Mouse (Mus musculus): Measurements from ENCODE around the gene Rptor. TPM values are rescaled to one million over a fixed set of nuclear protein-coding genes. Genes with fewer than 3 reads are reported as not detected.

Gene Rptor
- polyA plus RNA-seq, 1 experiment from 2014 or later: 11.3 TPM

DNA sequence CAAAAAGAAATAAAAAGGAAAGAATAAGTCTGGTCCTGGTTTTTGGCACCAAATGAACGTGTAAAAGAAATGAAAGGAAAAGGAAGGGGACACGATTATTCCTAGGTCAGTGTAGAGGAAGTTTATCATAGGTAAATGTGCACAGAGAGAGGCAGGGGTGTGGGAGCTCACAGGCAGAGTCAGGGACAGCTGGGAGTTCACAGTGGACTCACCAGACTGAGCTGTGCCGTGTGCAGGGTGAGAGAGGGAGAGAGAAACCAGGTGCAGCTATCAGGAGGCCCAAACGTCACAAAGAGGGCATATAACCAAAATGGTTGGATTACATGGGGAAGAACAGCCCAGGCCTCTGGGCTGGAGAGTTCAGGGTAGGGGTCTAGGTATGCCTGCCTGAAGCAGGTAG is 70.1 kb downstream of the Rptor start:
- Histone ChIP-seq H3K27ac (ENCODE audit: low read length) (no peak overlapping the region), H3K27me3 (replicated peaks; ENCODE audit: control insufficient read depth, insufficient read depth, low read length) (no peaks in the 10 kb centered on the region), H3K4me1 (replicated peaks; ENCODE audit: control insufficient read depth, insufficient read depth, low read length) (peaks cover 13% of the 10 kb centered on the region), H3K9ac (replicated peaks; ENCODE audit: low read depth, low read length) (no peak overlapping the region), H3K4me3 (replicated peaks; ENCODE audit: low read length) (no peak overlapping the region), H3K4me2 (ENCODE audit: low read length) (no peak overlapping the region), H3K9me3 (ENCODE audit: control insufficient read depth, low read length) (no peaks in the 10 kb centered on the region), H3K36me3 (ENCODE audit: control insufficient read depth, insufficient read depth) (no peaks in the 10 kb centered on the region)
- WGBS: 80% methylated on average over 4 of the region's 4 CpGs
- ATAC-seq: no peak

DNA sequence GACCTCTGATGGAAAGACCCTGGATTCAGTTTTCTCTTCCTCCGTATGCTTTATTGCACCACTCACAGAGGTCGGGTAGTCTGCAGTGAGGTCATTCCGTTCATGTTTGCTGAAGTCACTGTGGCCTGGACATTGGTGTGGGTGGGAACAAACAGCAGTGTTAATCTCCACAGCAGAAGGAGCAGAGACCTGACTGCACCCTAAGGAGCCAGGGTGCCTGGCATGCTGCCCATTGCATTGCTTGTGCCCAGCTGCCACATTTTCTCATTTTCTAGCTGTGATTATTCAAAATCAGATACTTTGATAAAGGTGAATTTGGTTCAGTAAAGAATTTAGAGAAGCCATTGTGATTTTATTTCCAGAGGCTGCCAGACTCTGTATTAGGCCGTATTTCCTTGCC is 72.1 kb downstream of the Rptor start:
- Histone ChIP-seq H3K4me3 (replicated peaks; ENCODE audit: low read length) (no peak overlapping the region), H3K4me1 (replicated peaks; ENCODE audit: control insufficient read depth, insufficient read depth, low read length) (peaks cover 19% of the 10 kb centered on the region), H3K4me2 (ENCODE audit: low read length) (no peak overlapping the region), H3K27me3 (replicated peaks; ENCODE audit: control insufficient read depth, insufficient read depth, low read length) (no peaks in the 10 kb centered on the region), H3K9me3 (ENCODE audit: control insufficient read depth, low read length) (no peaks in the 10 kb centered on the region), H3K36me3 (ENCODE audit: control insufficient read depth, insufficient read depth) (no peaks in the 10 kb centered on the region), H3K27ac (ENCODE audit: low read length) (peak overlapping the region; percentile 23; the same call in 1 of the 2 replicates), H3K9ac (replicated peaks; ENCODE audit: low read depth, low read length) (no peak overlapping the region)
- ATAC-seq: no peak
- WGBS: 74% methylated on average over 4 of the region's 4 CpGs

DNA sequence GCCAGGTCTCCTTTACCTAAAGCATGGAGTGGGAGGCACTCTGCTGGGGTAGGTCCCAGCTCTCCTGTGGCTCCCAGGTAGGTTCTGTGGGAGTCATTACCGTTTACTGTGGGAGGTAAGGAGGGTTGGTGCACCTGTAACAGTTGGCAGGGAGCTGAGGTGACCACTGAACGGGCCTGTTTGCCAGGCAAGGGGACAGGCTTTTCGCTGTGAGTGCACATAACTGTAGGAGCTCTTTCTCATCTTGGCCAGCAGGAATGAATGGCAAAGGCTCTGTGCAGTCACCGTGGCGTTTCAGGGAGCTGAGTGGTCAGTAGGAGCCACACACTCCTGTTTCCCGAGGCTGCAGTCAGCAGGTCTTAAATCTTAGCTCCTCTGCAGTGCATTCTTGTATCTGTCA is 72.8 kb downstream of the Rptor start:
- no peak for ATAC-seq
- WGBS: 89% methylated on average over 6 of the region's 6 CpGs
- no peak overlapping the region for H3K4me2 ChIP-seq (ENCODE audit: low read length)
- no peaks in the 10 kb centered on the region for H3K36me3 ChIP-seq (ENCODE audit: control insufficient read depth, insufficient read depth)
- H3K27ac ChIP-seq (ENCODE audit: low read length): no peak overlapping the region
- H3K9ac ChIP-seq (replicated peaks; ENCODE audit: low read depth, low read length): no peak overlapping the region
- no peaks in the 10 kb centered on the region for H3K9me3 ChIP-seq (ENCODE audit: control insufficient read depth, low read length)
- H3K4me3 ChIP-seq (replicated peaks; ENCODE audit: low read length): no peak overlapping the region
- H3K4me1 ChIP-seq (replicated peaks; ENCODE audit: control insufficient read depth, insufficient read depth, low read length): peaks cover 19% of the 10 kb centered on the region
- H3K27me3 ChIP-seq (replicated peaks; ENCODE audit: control insufficient read depth, insufficient read depth, low read length): no peaks in the 10 kb centered on the region

DNA sequence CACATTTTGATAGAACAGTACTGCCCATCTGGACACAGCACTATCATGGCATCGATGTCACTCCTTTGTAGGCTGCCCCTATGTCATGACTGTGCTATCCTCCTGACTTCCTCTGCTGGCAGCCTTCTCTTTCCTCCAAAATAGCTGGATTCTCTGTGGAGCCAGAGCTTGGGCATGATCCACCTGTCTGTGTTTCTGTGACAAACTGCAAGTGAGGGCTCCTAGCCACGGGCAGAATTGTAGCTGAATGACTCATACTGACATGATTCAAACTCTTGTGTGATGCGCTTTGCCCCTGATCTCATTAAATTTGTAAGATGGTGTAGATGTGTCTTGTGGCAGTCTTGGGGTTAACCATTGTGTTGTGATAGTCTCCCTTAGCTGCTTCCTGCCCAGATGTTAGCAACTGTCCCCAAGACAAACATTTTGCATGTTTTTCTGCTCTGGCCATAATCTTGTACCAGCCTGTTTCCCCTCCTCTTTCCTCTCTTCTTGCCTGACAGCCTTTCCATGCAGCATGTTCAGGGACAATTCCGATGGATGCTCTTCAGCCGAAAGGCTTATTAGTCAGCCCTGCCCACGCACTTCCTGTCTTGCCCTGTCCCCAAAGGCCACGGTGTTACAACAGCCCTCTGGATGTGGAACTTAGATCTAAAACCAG is 74.2 kb downstream of the Rptor start:
- no peak for ATAC-seq
- WGBS: 82% methylated on average over 7 of the region's 7 CpGs
- Histone ChIP-seq H3K9ac (replicated peaks; ENCODE audit: low read depth, low read length) (no peak overlapping the region), H3K27me3 (replicated peaks; ENCODE audit: control insufficient read depth, insufficient read depth, low read length) (no peaks in the 10 kb centered on the region), H3K4me3 (replicated peaks; ENCODE audit: low read length) (no peak overlapping the region), H3K4me1 (replicated peaks; ENCODE audit: control insufficient read depth, insufficient read depth, low read length) (peaks cover 22% of the 10 kb centered on the region), H3K4me2 (ENCODE audit: low read length) (no peak overlapping the region), H3K27ac (ENCODE audit: low read length) (no peak overlapping the region), H3K36me3 (ENCODE audit: control insufficient read depth, insufficient read depth) (no peaks in the 10 kb centered on the region), H3K9me3 (ENCODE audit: control insufficient read depth, low read length) (no peaks in the 10 kb centered on the region)

DNA sequence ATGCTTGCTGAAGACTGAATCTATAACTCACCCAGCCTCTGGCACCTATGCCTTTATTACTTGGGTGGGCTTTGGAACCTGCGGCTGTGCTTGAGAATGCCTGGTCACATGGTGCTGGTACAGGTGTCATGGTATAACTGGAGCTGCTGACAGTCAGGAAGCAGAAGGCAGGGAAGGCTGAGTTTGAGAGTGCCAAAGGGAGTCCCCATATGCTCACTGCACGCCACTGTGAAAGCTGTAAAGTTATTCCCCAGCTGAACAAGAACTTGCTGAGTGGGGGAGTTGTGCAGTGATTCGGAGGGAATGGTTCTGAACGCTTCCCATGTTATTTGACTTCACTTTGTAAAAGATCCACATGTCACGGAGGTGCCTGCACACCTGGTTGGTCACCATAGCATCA is 75.7 kb downstream of the Rptor start:
- 67% methylated on average over 5 of the region's 5 CpGs for WGBS
- Histone ChIP-seq H3K4me2 (ENCODE audit: low read length) (no peak overlapping the region), H3K36me3 (ENCODE audit: control insufficient read depth, insufficient read depth) (no peaks in the 10 kb centered on the region), H3K4me3 (replicated peaks; ENCODE audit: low read length) (no peak overlapping the region), H3K27me3 (replicated peaks; ENCODE audit: control insufficient read depth, insufficient read depth, low read length) (no peaks in the 10 kb centered on the region), H3K27ac (ENCODE audit: low read length) (no peak overlapping the region), H3K4me1 (replicated peaks; ENCODE audit: control insufficient read depth, insufficient read depth, low read length) (peaks cover 22% of the 10 kb centered on the region), H3K9me3 (ENCODE audit: control insufficient read depth, low read length) (no peaks in the 10 kb centered on the region), H3K9ac (replicated peaks; ENCODE audit: low read depth, low read length) (no peak overlapping the region)
- ATAC-seq: peak; percentile 54; the same call in 1 of the 2 replicates

DNA sequence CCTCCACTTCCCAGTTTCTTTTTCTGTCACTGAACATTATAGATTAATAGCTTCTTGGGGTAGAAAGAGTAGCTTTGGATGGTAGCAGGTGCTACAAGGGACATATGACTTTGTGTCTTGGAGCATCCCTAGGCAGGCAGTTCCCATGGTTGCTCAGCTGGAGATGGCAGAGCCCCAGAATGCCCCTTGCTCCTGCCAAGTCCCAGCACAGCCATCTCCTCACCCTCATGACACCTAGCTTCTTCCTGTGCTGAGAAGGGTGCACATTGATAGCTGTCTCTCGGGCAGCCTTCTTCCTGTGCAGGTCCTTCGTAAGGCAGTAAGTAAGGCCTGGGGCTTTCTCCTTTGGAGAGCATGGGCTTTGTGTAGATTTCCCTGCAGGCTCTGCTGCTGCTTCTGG is 78.0 kb downstream of the Rptor start:
- Histone ChIP-seq H3K27me3 (replicated peaks; ENCODE audit: control insufficient read depth, insufficient read depth, low read length) (no peaks in the 10 kb centered on the region), H3K36me3 (ENCODE audit: control insufficient read depth, insufficient read depth) (no peaks in the 10 kb centered on the region), H3K4me3 (replicated peaks; ENCODE audit: low read length) (no peak overlapping the region), H3K9ac (replicated peaks; ENCODE audit: low read depth, low read length) (no peak overlapping the region), H3K27ac (ENCODE audit: low read length) (no peak overlapping the region), H3K9me3 (ENCODE audit: control insufficient read depth, low read length) (no peaks in the 10 kb centered on the region), H3K4me2 (ENCODE audit: low read length) (no peak overlapping the region), H3K4me1 (replicated peaks; ENCODE audit: control insufficient read depth, insufficient read depth, low read length) (peaks cover 21% of the 10 kb centered on the region)
- 81% methylated on average over 2 of the region's 2 CpGs for WGBS
- ATAC-seq: no peak

DNA sequence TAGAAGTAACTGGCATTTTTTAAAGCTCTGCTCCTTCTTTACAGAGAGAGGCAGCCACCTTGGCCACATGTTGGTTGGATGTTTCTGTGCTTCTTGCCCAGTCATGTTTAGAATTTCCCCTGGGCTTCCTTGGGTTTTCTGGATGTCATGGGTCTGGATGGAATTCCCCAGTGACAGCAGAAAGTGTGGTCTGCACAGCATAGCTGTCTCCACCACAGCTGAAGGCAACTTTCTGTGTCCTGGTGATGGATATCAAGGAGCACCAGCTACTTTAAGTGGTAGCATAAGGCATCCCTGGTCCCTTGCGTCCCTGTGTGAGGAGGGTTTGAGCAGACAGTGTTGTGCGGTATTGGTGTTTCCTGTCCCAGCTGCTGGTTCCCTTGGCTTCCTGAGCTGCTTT is 79.6 kb downstream of the Rptor start:
- Histone ChIP-seq H3K27ac (ENCODE audit: low read length) (no peak overlapping the region), H3K27me3 (replicated peaks; ENCODE audit: control insufficient read depth, insufficient read depth, low read length) (no peaks in the 10 kb centered on the region), H3K4me2 (ENCODE audit: low read length) (no peak overlapping the region), H3K4me3 (replicated peaks; ENCODE audit: low read length) (no peak overlapping the region), H3K4me1 (replicated peaks; ENCODE audit: control insufficient read depth, insufficient read depth, low read length) (peaks cover 25% of the 10 kb centered on the region), H3K9ac (replicated peaks; ENCODE audit: low read depth, low read length) (no peak overlapping the region), H3K36me3 (ENCODE audit: control insufficient read depth, insufficient read depth) (no peaks in the 10 kb centered on the region), H3K9me3 (ENCODE audit: control insufficient read depth, low read length) (no peaks in the 10 kb centered on the region)
- 95% methylated on average over 2 of the region's 2 CpGs for WGBS
- no peak for ATAC-seq

DNA sequence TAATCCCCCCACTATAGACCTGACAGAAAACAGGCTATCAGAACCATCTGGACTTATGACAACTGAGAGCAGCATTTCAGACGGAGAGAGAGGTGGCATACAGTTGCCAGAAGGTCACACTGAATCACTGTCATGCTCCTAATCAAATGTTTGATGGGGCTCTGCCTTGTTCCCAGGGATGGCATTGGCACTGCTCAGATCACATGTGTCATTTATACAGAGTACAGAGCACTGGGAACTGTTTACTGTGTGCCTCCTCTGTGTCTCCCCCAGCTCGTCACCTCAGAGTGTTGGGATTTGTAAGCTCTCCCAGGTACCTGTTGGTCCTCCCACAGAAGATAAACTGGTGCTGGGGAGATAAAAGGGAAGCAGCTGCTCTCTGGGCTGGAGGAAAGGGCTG is 81.1 kb downstream of the Rptor start:
- no peak for ATAC-seq
- no peaks in the 10 kb centered on the region for H3K36me3 ChIP-seq (ENCODE audit: control insufficient read depth, insufficient read depth)
- H3K9ac ChIP-seq (replicated peaks; ENCODE audit: low read depth, low read length): no peak overlapping the region
- WGBS: 64% methylated on average over 2 of the region's 2 CpGs
- H3K27me3 ChIP-seq (replicated peaks; ENCODE audit: control insufficient read depth, insufficient read depth, low read length): no peaks in the 10 kb centered on the region
- no peak overlapping the region for H3K4me3 ChIP-seq (replicated peaks; ENCODE audit: low read length)
- H3K9me3 ChIP-seq (ENCODE audit: control insufficient read depth, low read length): no peaks in the 10 kb centered on the region
- H3K4me1 ChIP-seq (replicated peaks; ENCODE audit: control insufficient read depth, insufficient read depth, low read length): peaks cover 19% of the 10 kb centered on the region
- H3K27ac ChIP-seq (ENCODE audit: low read length): no peak overlapping the region
- H3K4me2 ChIP-seq (ENCODE audit: low read length): no peak overlapping the region

DNA sequence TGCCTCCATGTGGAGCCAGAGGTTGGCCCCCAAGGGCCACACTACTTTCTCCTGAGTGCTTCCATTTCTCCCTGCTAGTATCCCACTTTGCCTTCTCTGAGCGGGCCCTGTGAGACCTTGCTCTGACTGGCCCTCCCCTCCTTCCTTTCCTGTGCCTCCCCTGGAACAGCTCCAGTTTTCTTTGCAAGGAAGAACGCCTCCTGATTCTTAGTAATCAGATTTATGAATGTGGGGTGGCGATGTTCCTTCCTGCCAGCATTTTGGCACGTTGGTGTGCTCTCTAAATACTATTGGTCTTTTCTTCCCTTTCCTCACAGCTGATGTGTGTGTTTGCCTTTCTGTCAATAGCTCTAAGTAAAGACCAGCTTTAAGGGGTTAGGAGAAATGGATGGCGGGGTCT is 82.8 kb downstream of the Rptor start:
- Histone ChIP-seq H3K4me1 (replicated peaks; ENCODE audit: control insufficient read depth, insufficient read depth, low read length) (peaks cover 19% of the 10 kb centered on the region), H3K4me3 (replicated peaks; ENCODE audit: low read length) (no peak overlapping the region), H3K9me3 (ENCODE audit: control insufficient read depth, low read length) (no peaks in the 10 kb centered on the region), H3K27ac (ENCODE audit: low read length) (peak overlapping the region; percentile 34), H3K36me3 (ENCODE audit: control insufficient read depth, insufficient read depth) (no peaks in the 10 kb centered on the region), H3K27me3 (replicated peaks; ENCODE audit: control insufficient read depth, insufficient read depth, low read length) (no peaks in the 10 kb centered on the region), H3K4me2 (ENCODE audit: low read length) (no peak overlapping the region), H3K9ac (replicated peaks; ENCODE audit: low read depth, low read length) (no peak overlapping the region)
- 18% methylated on average over 5 of the region's 5 CpGs for WGBS
- ATAC-seq: no peak; the same call in 1 of the 2 replicates
